Mouse (Mus musculus): ENCODE results near the gene Gbp8.

DNA sequence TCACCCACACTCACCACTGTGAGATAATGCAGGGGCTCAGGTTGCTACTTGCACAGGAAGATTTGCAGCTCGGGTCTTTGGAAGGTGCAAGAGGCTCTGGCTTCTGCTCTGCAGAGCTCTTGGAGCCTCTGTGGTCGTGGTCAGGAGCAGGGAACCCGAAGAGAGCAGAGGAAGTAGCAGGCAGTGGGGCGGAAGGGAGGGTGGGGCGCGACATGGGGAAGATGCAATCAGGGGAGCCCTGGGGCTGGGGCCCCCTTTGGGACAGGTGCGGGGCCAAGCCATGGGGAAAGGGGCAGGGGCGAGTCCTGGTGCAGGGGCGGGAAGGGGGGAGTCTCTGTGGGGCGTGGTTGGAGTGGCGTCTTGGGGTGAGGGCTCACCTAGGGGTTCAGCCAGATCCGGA is 156.8 kb downstream of the Gbp8 start, which contains the start of gene Abcg3:
- peak; percentile 30; the same call in 1 of the 2 replicates for TF ChIP-seq CTCF (IDR thresholded peaks at IDR 0.05; ENCODE audit: borderline replicate concordance, control insufficient read depth, extremely low read depth, insufficient read depth, low read length, poor library complexity)
- TF ChIP-seq POLR2A (IDR thresholded peaks at IDR 0.05; ENCODE audit: control insufficient read depth, extremely low read depth, insufficient read depth, low read length, poor library complexity) = peak; percentile 85
